Mouse (Mus musculus) intestine, postnatal 0 days (tissue): ENCODE measurements around the gene Olfr628. TPM values are rescaled to one million over a fixed set of nuclear protein-coding genes. Genes with fewer than 3 reads are reported as not detected.
"Not testable (repeated sequence)": the region's sequence is repeated elsewhere in the genome, so short reads cannot be mapped to it uniquely, and the experiment has no call there.

Source experiments
- ATAC-seq: fragments of 200-750 bp; cut with Nextera tagmentation; 2 replicates; pipeline ENCODE4 v1.8.0; 2017; ENCODE audit warnings: mild to moderate bottlenecking, moderate TSS enrichment, moderate library complexity
- H3K27ac ChIP-seq: fragments of 300-500 bp; sonication (generic); 2 replicates; pipeline ENCODE4 v1.5.1; 2014; ENCODE audit warnings: mild to moderate bottlenecking, low read depth, low read length, moderate library complexity
- H3K27me3 ChIP-seq: fragments of 300-500 bp; sonication (generic); replicated peaks from 2 replicates; pipeline ENCODE4 v1.6.1; 2014; ENCODE audit warnings: low read length, mixed read lengths; ENCODE audit not compliant: control insufficient read depth, insufficient read depth
- H3K36me3 ChIP-seq: fragments of 300-500 bp; sonication (generic); 2 replicates; pipeline ENCODE4 v1.6.1; 2014; ENCODE audit warnings: mild to moderate bottlenecking, moderate library complexity; ENCODE audit not compliant: control insufficient read depth, insufficient read depth
- H3K4me1 ChIP-seq: fragments of 300-500 bp; sonication (generic); replicated peaks from 2 replicates; pipeline ENCODE4 v1.6.1; 2014; ENCODE audit warnings: antibody characterized with exemption, low read length, mixed read lengths; ENCODE audit not compliant: control insufficient read depth, insufficient read depth
- H3K4me2 ChIP-seq: fragments of 300-500 bp; sonication (generic); replicated peaks from 2 replicates; pipeline ENCODE4 v1.6.1; 2014; ENCODE audit warnings: low read depth, mild to moderate bottlenecking, moderate library complexity
- H3K4me3 ChIP-seq: fragments of 300-500 bp; sonication (generic); 2 replicates; pipeline ENCODE4 v1.5.1; 2014; ENCODE audit warnings: low read depth, low read length
- H3K9ac ChIP-seq: fragments of 300-500 bp; sonication (generic); 2 replicates; pipeline ENCODE4 v1.6.1; 2014; ENCODE audit warnings: mild to moderate bottlenecking, low read depth, low read length
- H3K9me3 ChIP-seq: fragments of 300-500 bp; sonication (generic); 2 replicates; pipeline ENCODE4 v1.6.1; 2016; ENCODE audit warnings: mixed run types; ENCODE audit not compliant: control insufficient read depth
- CTCF ChIP-seq: sonication (generic); IDR thresholded peaks from 2 replicates; pipeline ENCODE4 v1.5.1; 2016; ENCODE audit warnings: low read depth, mild to moderate bottlenecking, control low read depth, antibody characterized with exemption, moderate library complexity
- WGBS: fragments of 180-500 bp; shearing (Covaris S2); extraction: QIAGEN DNeasy Blood & Tissue Kit; methylation state at CpG from one replicate; pipeline ENCODE4 v1.1.7; 2014; 5-methylcytosine and 5-hydroxymethylcytosine counted together
- polyA plus RNA-seq: library from polyadenylated mRNA; unstranded; fragments of >200 nt; fragmentation: Nextera tagmentation; extraction: Ambion mirVana; gene quantifications from 2 replicates; pipeline ENCODE4 v1.2.1, GENCODE M21; 2015

Olfr628 gene
- not detected in 2 replicates for polyA plus RNA-seq

DNA sequence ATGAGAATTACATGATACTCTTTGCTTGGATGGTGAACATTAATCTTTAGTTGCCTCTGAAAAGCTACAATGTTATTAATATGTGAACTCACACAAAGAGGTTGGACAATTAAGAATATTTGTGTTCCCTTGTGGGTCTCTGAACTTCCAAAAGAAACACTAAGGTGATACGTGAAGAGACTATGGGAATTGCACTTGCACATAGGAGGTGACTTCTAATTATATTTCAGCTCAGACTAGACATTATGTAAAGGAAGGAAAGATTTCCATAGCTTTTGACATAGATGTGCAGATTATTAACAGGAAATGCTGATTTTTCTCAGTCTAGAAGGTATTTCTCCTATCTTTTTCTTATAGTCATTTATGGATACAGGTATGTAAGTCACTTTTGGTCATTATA is at the start of gene Olfr628:
TSS of gene Olfr628 (plus strand) at position 301 of the 400 bp plus-strand sequence.
- no peaks in the 10 kb centered on the region for H3K27me3 ChIP-seq
- WGBS: 91% methylated on average over 1 of the region's 1 CpGs

DNA sequence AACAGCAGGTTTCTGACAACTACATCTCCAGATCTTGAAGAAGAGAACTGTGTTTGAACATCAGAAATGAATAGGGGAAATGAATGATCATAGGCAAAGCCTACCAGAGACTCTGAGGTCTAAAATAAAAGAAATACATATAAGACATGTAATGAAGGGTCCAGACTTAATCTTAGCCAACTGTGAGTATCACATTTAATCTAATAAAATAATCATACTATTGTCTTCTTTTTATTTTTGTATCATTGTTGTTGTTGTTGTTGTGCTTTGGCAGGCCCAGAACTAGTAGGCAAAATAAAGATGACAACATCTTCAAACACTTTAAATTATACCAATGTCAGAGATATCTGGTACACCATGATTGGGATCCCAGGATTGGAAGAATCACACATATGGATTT is 47.8 kb upstream of the Olfr628 start, which contains the start of gene Olfr625-ps1:
TSS of gene Olfr625-ps1 (plus strand) at position 301 of the 400 bp plus-strand sequence.
- Histone ChIP-seq H3K9me3 (no peaks in the 10 kb centered on the region), H3K36me3 (no peaks in the 10 kb centered on the region), H3K4me3 (no peak within 1 kb of the TSS), H3K4me1 (no peaks in the 10 kb centered on the region), H3K27ac (no peak within 1 kb of the TSS), H3K9ac (no peak within 1 kb of the TSS), H3K27me3 (no peaks in the 10 kb centered on the region), H3K4me2 (no peak within 1 kb of the TSS)
- no peak for TF ChIP-seq CTCF
- no peak for ATAC-seq

More for the DNA sequence above, at the start of gene Olfr628:
- no peaks in the 10 kb centered on the region for H3K36me3 ChIP-seq
- no peak within 1 kb of the TSS for H3K4me3 ChIP-seq
- H3K4me1 ChIP-seq: no peaks in the 10 kb centered on the region
- H3K4me2 ChIP-seq: no peak within 1 kb of the TSS
- no peaks in the 10 kb centered on the region for H3K9me3 ChIP-seq
- no peak within 1 kb of the TSS for H3K27ac ChIP-seq
- H3K9ac ChIP-seq: no peak within 1 kb of the TSS
- no peak for ATAC-seq
- TF ChIP-seq CTCF: no peak

DNA sequence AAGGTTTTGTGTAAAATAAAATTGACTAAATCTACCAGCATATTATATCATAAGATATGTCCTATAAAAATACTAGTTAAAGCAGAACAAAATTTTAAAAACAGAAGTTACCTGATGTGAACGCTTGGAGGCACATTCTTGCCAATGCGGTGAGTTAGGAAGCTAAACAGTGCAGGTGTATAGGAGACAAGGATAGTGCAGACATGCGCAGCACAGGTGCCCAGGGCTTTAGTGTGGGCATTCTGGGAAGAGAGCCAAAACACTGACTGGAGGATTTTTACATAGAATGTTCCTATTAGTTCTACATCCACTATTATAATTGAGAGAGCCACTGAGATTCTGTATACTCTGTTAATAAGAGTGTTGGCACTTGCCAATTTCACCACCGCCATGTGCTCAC is 30.7 kb upstream of the Olfr628 start:
- Histone ChIP-seq H3K4me3 (no peak overlapping the region), H3K4me2 (no peak overlapping the region), H3K36me3 (no peaks in the 10 kb centered on the region), H3K9me3 (no peaks in the 10 kb centered on the region), H3K27me3 (no peaks in the 10 kb centered on the region), H3K4me1 (no peaks in the 10 kb centered on the region), H3K9ac (no peak overlapping the region), H3K27ac (no peak overlapping the region)
- 94% methylated on average over 4 of the region's 4 CpGs for WGBS
- no peak for TF ChIP-seq CTCF
- no peak for ATAC-seq

DNA sequence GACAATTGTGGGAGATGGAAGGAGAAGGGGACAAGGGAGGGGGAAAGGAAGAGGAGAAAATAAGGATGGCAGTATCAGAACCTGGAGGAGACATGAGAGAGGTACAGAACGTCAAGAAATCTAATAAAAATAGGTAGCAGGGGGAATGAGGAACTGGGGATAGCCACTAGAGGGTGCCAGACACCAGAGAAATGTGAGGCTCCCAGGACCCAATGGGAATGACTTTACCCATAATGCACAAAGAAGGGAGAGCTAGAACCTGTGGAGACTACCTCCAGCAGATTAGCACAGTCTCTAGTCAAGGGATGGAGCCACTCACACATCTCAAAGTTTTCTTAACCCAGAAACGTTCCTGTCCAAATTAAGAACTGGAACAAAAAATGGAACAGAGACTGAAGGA is 18.1 kb upstream of the Olfr628 start:
- WGBS: 30% methylated on average over 2 of the region's 2 CpGs
- H3K9me3 ChIP-seq: no peaks in the 10 kb centered on the region
- H3K4me3 ChIP-seq: no peak overlapping the region
- ATAC-seq: no peak
- no peaks in the 10 kb centered on the region for H3K27me3 ChIP-seq
- no peaks in the 10 kb centered on the region for H3K4me1 ChIP-seq
- H3K9ac ChIP-seq: no peak overlapping the region
- H3K4me2 ChIP-seq: no peak overlapping the region
- H3K27ac ChIP-seq: no peak overlapping the region
- no peaks in the 10 kb centered on the region for H3K36me3 ChIP-seq
- TF ChIP-seq CTCF: peak; percentile 52

DNA sequence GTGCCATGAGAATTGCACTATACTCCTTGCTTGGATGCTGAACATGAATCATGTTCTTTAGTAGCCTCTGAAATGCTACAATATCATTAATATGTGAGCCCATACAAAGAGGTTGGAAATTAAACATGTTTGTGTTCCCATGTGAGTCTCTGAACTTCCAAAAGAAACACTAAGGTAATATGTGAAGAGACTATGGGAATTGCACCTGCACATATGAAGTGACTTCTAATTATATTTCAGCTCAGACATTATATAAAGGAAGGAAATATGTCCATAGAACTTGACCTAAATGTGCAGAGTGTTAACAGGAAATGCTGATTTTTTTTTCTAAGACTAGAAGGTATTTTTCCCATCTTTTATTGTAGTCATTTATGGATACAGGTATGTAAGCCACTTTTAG is 15.8 kb upstream of the Olfr628 start, which contains the start of gene Olfr243:
TSS of gene Olfr243 (plus strand) at position 301 of the 400 bp plus-strand sequence.
- no peak within 1 kb of the TSS for H3K4me2 ChIP-seq
- H3K4me1 ChIP-seq: no peaks in the 10 kb centered on the region
- TF ChIP-seq CTCF: no peak
- no peaks in the 10 kb centered on the region for H3K9me3 ChIP-seq
- no peak for ATAC-seq
- H3K27ac ChIP-seq: no peak within 1 kb of the TSS
- no peak within 1 kb of the TSS for H3K9ac ChIP-seq
- no peaks in the 10 kb centered on the region for H3K36me3 ChIP-seq
- no peak within 1 kb of the TSS for H3K4me3 ChIP-seq
- H3K27me3 ChIP-seq: no peaks in the 10 kb centered on the region

DNA sequence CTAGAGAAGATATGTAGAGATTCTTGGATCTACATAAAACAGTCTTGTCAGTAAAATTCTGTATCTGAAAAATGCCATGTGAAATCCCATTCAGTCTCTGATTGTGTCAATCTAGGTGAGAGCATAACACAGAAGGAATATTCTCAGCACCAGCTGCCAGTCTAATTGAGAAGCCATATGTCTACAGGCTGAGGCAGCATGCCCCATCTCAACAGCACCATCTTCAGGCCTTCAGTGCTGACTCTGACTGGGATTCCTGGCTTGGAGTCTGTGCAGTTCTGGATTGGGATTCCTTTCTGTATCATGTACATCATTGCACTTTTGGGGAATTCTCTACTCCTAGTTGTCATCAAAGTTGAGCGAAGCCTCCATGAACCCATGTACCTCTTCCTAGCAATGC is 13.8 kb upstream of the Olfr628 start:
- H3K4me3 ChIP-seq, H3K36me3 ChIP-seq, ATAC-seq, H3K9me3 ChIP-seq, H3K9ac ChIP-seq, H3K27me3 ChIP-seq, H3K4me2 ChIP-seq, H3K4me1 ChIP-seq, H3K27ac ChIP-seq: not testable (repeated sequence)
- peak; percentile 44 for TF ChIP-seq CTCF
- WGBS: 95% methylated on average over 1 of the region's 1 CpGs

DNA sequence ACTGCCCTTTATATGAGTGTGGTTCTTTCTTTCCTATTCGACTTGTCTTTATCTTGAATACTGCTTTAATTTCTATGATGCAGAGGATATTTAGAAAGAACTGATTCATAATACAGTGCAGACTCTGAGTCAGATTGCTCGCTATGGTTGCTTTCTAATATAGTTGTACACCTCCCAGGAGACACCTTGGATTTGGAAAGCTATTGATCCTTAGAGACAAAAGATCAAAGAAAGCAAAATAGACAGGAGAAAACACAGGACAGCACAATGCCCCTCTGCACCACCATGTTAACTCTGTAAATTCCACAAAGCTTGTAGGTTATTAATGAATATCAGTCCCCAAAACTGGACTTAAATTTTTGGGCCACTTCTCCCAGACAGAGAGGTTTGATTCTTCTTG is 14.7 kb downstream of the Olfr628 start, which contains the start of gene Olfr629:
TSS of gene Olfr629 (minus strand) at position 101 of the 400 bp plus-strand sequence.
- Histone ChIP-seq H3K4me3 (no peak within 1 kb of the TSS), H3K4me2 (no peak within 1 kb of the TSS), H3K4me1 (no peaks in the 10 kb centered on the region), H3K9ac (no peak within 1 kb of the TSS), H3K36me3 (no peaks in the 10 kb centered on the region), H3K27ac (no peak within 1 kb of the TSS), H3K9me3 (no peaks in the 10 kb centered on the region), H3K27me3 (no peaks in the 10 kb centered on the region)
- no peak for ATAC-seq
- WGBS: 83% methylated on average over 2 of the region's 2 CpGs
- no peak for TF ChIP-seq CTCF
